Mouse (Mus musculus) ES-Bruce4 (cell line): Measurements from ENCODE around the gene Map3k5. TPM values are rescaled to one million over a fixed set of nuclear protein-coding genes. Genes with fewer than 3 reads are reported as not detected.

ENCODE experiments used
- H3K27ac ChIP-seq: 2 replicates; pipeline ENCODE4 v1.5.1; 2012; ENCODE audit warnings: low read length, inconsistent platforms; ENCODE audit not compliant: insufficient read depth
- H3K27me3 ChIP-seq: 2 replicates; pipeline ENCODE4 v1.6.1; 2012; ENCODE audit warnings: mild to moderate bottlenecking, low read length, inconsistent platforms; ENCODE audit not compliant: control insufficient read depth, poor library complexity, insufficient read depth, severe bottlenecking
- H3K36me3 ChIP-seq: 2 replicates; pipeline ENCODE4 v1.6.1; 2012; ENCODE audit warnings: inconsistent platforms, mild to moderate bottlenecking, low read length, moderate library complexity; ENCODE audit not compliant: control insufficient read depth, poor library complexity, insufficient read depth, severe bottlenecking
- H3K4me1 ChIP-seq: one replicate; pipeline ENCODE4 v1.8.1; 2011; ENCODE audit warnings: low read length; ENCODE audit not compliant: control insufficient read depth, insufficient read depth
- H3K4me3 ChIP-seq: 2 replicates; pipeline ENCODE4 v1.5.1; 2011; ENCODE audit warnings: low read depth, mild to moderate bottlenecking, low read length
- H3K9ac ChIP-seq: 2 replicates; pipeline ENCODE4 v1.6.1; 2012; ENCODE audit warnings: low read depth, mild to moderate bottlenecking, inconsistent platforms; ENCODE audit not compliant: poor library complexity, severe bottlenecking
- H3K9me3 ChIP-seq: replicated peaks from 2 replicates; pipeline ENCODE4 v1.6.1; 2012; ENCODE audit warnings: mild to moderate bottlenecking, low read length, inconsistent platforms; ENCODE audit not compliant: control insufficient read depth, poor library complexity, insufficient read depth, severe bottlenecking
- CTCF ChIP-seq: IDR thresholded peaks from one replicate; pipeline ENCODE4 v1.8.1; 2011; ENCODE audit warnings: low read depth, low read length
- EP300 ChIP-seq: IDR thresholded peaks from 2 replicates; pipeline ENCODE4 v1.6.1; 2011; ENCODE audit warnings: low read depth, low read length; ENCODE audit not compliant: insufficient read depth
- POLR2A ChIP-seq: IDR thresholded peaks from one replicate; pipeline ENCODE4 v1.8.1; 2011; ENCODE audit warnings: low read length; ENCODE audit not compliant: insufficient read depth
- polyA plus RNA-seq: library from polyadenylated mRNA; stranded (reverse); fragments of >200 nt; gene quantifications from 2 replicates; pipeline ENCODE4 v1.2.4, GENCODE M21; 2011; ENCODE audit warnings: low read depth; ENCODE audit not compliant: missing spikeins, insufficient read depth, insufficient read length

Gene Map3k5
- polyA plus RNA-seq, 1 experiment = 9.7 TPM

DNA sequence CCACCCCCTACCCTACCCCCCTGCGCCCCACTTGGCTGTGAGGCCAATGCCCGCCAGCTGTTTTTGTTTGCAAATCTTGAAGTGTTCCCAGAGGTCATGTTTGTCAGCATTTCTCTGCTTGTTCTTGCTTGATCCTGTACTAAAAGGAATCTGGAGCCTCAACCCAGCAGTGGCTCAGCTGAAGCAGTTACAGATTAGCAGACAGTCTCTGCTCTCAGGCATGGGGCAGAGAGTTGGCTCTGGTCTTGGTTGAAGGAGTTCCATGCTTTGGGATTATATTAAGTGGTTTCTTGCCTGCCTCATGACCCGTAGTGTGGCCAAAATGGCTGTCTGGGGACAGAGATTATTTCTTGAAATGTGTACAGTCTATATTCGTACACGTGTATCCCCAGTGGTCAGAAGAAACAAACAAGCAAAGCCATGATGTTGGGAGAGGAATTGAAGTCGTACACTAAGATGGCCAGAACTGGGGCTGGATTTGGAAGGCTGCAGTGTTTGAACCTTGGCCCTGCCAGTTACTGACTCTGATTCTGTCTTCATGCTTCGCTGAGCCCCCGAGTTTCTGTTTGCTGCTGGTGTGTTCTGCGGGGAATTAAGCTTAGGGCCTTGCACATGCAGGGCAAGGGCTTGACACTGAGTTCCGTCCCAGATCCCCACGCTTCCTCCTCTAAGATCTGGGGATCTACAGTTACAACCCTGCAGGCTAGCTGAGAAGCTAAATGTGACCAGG is 18.9 kb downstream of the Map3k5 start:
- no peaks in the 10 kb centered on the region for H3K27me3 ChIP-seq
- no peak overlapping the region for H3K4me3 ChIP-seq
- H3K36me3 ChIP-seq = no peaks in the 10 kb centered on the region
- H3K9me3 ChIP-seq = no peaks in the 10 kb centered on the region
- TF ChIP-seq POLR2A (no peak), CTCF (no peak), EP300 (no peak)
- no peaks in the 10 kb centered on the region for H3K4me1 ChIP-seq
- H3K27ac ChIP-seq = no peak overlapping the region
- H3K9ac ChIP-seq = no peak overlapping the region

DNA sequence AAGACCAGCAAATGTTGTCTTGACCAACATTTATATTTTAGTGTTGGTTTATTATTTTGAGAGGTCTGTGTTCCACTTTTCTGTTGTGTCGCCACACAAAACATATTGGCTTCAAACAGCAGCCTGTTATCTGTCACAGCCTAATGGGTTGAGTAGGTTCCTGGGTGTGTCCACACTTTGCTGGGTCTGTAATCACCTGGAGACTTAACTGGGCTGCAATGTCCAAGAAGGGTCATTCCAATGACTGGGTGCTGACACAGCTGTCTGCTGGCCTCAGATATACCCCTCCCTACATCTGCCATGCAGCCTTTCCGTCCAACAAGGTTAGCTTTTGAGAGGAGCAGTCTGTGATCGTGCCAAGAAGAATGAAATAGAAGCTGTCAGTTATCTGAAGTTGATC is 20.3 kb downstream of the Map3k5 start:
- H3K4me3 ChIP-seq = no peak overlapping the region
- no peaks in the 10 kb centered on the region for H3K9me3 ChIP-seq
- no peak overlapping the region for H3K27ac ChIP-seq
- no peaks in the 10 kb centered on the region for H3K27me3 ChIP-seq
- H3K36me3 ChIP-seq = no peaks in the 10 kb centered on the region
- no peak overlapping the region for H3K9ac ChIP-seq
- no peak for TF ChIP-seq POLR2A
- H3K4me1 ChIP-seq = no peaks in the 10 kb centered on the region

DNA sequence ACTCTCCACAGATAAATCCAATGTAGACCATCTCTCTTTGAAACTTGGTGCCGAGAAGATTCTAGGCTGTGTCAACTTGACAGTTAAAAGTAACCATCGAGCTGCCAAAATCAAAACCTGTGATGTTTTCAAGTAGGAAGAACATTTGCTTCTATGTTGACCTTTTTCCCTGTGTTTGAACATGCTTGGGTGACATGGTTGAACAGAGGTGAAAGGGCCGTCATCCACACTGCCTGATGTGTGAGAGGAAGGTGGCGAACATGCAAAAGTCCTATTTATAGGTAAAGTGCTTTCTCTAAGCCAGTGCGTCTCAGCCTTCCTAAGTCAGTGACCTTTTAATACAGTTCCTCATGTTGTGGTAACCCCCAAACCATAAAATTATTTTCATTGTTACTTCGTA is 21.5 kb downstream of the Map3k5 start:
- H3K4me1 ChIP-seq = no peaks in the 10 kb centered on the region
- TF ChIP-seq EP300 (no peak), CTCF (no peak), POLR2A (no peak)
- H3K27me3 ChIP-seq = no peaks in the 10 kb centered on the region
- no peak overlapping the region for H3K9ac ChIP-seq
- H3K4me3 ChIP-seq = no peak overlapping the region
- H3K9me3 ChIP-seq = no peaks in the 10 kb centered on the region
- no peak overlapping the region for H3K27ac ChIP-seq
- no peaks in the 10 kb centered on the region for H3K36me3 ChIP-seq

DNA sequence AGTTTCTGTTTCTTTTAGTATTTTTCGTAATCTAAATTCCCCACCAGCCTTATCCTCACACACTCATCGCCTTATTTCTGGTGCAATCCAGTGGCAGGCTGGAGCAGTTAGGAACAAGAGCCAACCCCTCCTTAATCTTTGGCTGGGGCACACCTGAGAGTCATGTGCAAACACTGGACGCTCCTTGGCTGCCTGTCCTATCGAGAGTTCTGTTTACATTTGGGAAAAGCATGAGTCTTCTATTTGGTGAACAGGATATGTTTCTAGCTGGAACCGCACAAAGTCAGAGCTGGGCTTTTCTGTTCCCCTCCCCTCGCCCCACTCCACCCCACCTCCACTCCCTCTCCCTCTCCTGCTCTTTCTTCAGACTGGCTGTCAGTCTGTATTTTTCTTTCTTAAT is 22.5 kb downstream of the Map3k5 start:
- no peak for TF ChIP-seq CTCF
- no peak for TF ChIP-seq EP300
- no peak for TF ChIP-seq POLR2A
- no peak overlapping the region for H3K27ac ChIP-seq
- H3K36me3 ChIP-seq = no peaks in the 10 kb centered on the region
- no peak overlapping the region for H3K9ac ChIP-seq
- H3K9me3 ChIP-seq = no peaks in the 10 kb centered on the region
- no peaks in the 10 kb centered on the region for H3K27me3 ChIP-seq
- no peaks in the 10 kb centered on the region for H3K4me1 ChIP-seq
- no peak overlapping the region for H3K4me3 ChIP-seq

DNA sequence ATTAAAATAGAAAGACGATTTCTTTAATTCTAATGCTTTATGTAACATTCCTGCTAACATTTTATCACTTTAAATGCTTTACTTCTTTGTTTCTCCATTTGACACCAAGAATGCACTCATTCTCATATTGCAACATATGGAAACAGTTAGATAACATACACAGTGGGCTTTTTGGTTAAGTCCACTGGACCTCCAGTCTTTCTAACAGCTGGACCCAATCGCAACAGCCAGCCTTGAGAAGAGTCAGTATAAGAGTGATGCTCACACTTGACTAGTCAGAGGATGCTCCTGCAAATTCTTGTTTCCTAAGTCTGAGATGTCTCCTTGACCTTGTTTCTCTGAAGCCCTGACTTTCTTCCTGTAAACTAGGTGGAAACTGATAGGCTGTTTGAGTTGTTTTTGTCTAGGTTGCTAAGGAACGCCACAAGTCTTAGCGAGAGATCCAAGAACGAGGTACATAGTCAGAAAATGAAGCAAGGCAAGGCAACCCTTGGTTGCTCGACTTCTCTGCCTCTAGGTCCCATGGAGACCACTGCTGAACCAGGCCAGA is 26.6 kb downstream of the Map3k5 start:
- Histone ChIP-seq H3K4me3 (no peak overlapping the region), H3K27ac (no peak overlapping the region), H3K4me1 (no peaks in the 10 kb centered on the region), H3K9me3 (no peaks in the 10 kb centered on the region), H3K9ac (no peak overlapping the region), H3K27me3 (no peaks in the 10 kb centered on the region), H3K36me3 (no peaks in the 10 kb centered on the region)
- TF ChIP-seq POLR2A (no peak), EP300 (no peak), CTCF (no peak)

DNA sequence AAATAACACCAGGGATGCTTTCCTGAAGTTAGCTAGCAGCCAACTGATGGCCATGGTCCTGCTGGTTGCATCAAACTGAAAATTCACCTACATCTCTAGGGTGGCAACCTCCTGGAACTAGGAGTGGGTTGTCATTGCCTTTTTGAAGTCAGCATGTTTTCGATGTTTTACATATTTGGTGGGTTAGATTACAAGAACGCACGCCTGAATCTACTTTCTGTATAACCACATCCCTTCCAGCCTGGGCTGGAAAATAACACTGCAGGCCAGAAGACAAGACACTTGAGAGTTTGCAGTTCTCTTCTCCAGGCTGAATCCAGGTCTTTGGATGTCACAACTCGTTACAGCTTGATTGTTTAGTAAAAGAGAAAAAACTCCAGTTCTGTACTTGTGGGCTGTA is 28.5 kb downstream of the Map3k5 start:
- no peaks in the 10 kb centered on the region for H3K36me3 ChIP-seq
- H3K4me3 ChIP-seq = no peak overlapping the region
- no peak for TF ChIP-seq CTCF
- no peak for TF ChIP-seq POLR2A
- no peak for TF ChIP-seq EP300

More for the DNA sequence above, 28.5 kb downstream of the Map3k5 start:
- H3K9me3 ChIP-seq = no peaks in the 10 kb centered on the region
- H3K9ac ChIP-seq = no peak overlapping the region
- H3K4me1 ChIP-seq = no peaks in the 10 kb centered on the region
- no peaks in the 10 kb centered on the region for H3K27me3 ChIP-seq
- H3K27ac ChIP-seq = no peak overlapping the region
